Mouse (Mus musculus): ENCODE measurements around the gene Hoxb3.

The Hoxb3 gene

DNA sequence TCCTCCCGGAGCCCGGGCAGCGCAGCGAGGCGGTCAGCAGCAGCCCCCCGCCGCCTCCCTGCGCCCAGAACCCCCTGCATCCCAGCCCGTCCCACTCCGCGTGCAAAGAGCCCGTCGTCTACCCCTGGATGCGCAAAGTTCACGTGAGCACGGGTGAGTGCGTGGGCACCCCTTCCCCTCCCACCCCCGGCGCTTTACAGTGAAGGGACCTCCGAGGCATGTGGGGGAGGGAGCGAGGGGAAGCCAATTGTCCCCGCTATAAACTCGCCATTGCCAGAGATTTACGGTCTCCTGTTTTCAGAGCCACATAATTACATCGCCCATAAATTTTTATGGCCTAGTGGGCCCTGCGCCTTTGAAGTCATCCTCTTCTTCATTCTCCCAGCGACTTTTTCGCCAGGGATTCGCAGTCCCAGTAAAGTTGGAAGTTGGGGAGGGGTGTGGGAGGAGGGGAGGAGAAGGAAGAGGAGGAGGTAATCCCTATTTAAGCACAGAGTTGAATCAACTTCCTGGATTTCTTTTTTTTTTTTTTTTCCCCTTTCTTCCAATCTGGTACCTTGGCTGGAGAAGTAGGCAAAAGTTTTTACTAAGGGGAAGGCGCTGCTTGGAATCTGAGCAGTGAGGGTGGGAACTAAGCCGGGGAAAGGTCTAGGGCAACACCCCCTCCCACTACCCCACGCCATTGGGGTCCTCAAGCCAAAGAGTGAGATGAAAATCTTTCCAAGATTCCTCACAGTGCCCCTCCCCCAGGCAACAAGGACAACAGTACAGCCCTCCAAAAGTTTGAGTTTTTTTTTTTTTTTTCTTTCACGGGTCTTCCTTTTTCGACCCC is 3.8 kb upstream of the Hoxb3 start:
- no peak for DNase-seq

DNA sequence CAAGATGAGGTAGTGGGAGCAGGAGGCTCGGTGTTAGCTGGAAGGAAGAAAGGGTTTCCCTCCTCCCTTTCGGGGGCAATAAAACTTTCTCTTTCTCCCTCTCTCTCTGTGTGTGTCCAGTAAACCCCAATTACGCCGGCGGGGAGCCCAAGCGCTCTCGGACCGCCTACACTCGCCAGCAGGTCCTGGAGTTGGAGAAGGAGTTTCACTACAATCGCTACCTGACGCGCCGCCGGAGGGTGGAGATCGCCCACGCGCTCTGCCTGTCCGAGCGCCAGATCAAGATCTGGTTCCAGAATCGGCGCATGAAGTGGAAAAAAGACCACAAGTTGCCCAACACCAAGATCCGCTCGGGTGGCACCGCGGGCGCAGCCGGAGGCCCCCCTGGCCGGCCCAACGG is 3.2 kb upstream of the Hoxb3 start:
- no peak for DNase-seq

GRCm38 (mm10) chr11:96320688-96321087 is 2.4 kb upstream of the Hoxb3 start:
- no peak for DNase-seq

DNA sequence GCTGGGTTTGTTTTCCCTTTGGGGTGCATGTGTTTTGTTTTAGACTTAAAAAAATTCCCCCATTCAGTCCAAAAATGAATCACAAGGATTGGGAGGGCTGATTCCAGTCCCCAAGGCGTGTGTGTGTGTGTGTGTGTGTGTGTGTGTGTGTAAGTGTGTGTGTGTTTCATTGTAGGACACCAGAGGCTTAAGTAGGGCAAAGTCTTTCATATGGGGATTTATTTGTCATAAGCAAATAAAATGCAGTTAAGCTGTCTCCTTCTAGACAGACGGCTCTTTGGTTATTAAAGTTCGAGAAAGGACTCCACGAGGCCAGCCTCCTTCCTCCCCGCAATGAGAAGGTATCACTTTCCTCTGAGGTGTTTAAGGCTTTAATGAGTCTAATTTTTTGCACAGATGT is 1.3 kb upstream of the Hoxb3 start:
- no peak for DNase-seq

GRCm38 (mm10) chr11:96322738-96323137 is 388 bp upstream of the Hoxb3 start:
- DNase-seq: no peak

DNA sequence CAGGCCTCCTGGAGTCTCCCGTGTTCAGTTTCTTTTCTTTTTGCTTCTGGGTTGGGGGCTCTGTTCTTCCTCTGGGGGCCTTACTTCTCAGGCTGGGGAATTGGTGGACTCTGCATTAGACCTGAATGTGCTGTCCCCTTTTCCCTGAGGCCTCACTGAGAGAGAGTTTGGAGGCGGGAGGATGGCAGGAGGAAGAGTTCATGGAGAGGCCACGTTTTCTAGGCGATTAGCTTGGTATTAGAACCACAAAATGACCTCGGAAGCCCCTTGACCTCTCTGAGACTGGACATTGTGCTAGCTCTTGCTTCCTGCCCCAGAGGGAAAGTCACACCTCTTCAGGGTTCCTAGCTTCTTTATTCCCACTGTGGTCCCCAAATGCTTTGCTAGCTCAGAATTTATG is 999 bp downstream of the Hoxb3 start:
- DNase-seq: no peak

DNA sequence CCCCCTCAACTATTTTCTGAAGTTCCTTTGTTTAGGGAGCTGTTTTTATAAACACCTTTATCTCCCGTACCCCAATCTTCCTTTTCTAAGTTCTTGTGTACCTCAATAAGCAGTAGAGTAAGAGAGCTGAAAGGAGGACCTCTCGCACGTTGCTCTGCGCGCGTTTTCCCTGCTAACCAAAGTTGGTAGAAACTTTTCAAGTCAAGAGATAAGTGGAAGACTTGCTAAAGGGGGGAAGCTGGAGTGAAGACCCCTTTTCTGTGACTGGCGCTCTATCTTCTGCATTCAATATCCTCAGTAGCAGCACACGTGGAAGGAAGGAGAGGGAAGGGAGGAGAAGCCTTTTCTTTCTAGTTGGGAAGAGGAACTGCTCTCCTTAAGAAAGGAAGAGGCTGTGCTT is 1.8 kb downstream of the Hoxb3 start:
- DNase-seq: no peak

- no peak for DNase-seq
Measured at GRCm38 (mm10) chr11:96325747-96326212, 2.7 kb downstream of the Hoxb3 start.

DNA sequence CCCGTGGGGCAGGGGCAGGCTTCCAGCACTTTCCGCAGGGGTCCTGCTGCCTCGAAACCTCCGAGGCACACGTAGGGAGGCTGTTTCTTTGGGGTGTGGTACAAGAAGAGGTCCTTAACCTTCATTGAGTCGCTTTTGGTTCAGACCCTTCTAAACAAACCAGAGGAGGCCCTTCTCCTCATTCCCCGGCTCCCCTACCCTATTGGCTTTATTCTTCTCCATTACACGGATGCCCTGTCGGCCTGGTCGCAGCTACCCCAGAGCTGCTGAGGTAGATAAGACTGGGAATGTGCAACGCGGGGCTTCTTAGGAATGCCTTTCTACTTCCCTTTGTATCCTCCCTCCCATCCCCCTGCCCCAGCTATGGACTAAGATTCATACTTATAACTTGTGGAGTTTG is 3.6 kb downstream of the Hoxb3 start:
- DNase-seq: no peak

DNA sequence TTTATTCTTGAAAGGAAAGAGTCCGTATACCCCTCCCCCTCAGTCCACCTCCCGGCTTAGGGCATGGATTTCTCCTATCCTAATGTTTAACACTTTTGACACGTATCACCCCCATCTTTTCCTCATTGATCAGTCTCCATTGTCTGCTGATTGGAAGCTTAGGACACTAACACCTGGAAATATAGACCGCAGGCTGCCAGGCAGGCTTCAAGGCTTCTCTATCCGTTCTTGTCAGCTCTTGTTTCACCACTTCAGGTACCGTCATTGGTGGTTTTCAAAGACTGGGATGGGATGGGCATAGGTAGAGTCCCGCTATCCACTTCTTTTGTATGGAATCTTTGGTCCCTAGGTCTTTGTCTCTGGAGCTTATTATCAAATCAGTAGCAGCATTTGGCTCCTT is 4.0 kb downstream of the Hoxb3 start:
- DNase-seq: no peak

DNA sequence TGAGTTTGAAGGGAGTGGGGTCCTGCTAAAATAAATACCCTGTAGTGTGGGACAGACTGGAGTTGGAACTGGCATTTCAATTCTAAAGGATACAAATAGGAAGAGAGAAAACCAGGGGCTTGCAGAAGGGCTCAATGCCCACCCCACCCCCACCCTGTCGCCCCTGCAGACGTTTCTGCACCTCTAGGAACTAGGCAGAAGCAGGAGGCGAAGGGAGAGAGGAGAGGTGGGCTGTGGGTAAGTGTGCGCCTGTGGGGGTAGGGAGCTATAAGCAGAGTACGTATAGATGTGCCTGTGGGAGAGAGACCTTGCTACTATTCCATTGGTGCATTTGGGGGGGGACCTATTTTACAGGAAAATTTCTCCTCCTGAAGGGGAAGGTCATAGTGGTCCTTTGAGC is 4.6 kb downstream of the Hoxb3 start:
- no peak for DNase-seq

DNA sequence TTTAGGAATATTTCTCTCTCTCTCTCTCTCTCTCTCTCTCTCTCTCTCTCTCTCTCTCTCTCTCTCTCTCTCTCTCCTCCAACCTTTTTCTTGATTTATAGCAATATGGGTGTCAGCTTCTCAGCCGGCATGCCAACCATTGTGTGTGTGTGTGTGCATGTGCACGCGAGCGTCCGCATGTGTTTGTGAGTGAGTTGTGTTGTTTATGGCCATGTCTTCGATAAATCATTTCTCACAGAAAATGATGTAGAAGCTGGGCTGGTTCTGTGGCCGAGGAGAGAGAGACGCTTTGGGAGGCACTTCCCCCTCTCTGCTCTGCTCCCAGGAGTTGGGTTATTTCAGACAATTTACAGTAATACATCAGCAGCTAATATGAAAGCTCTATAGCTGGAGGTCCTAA is 5.5 kb downstream of the Hoxb3 start:
- DNase-seq: no peak

- DNase-seq: no peak
Measured at GRCm38 (mm10) chr11:96332105-96332504, 9.0 kb downstream of the Hoxb3 start.

DNA sequence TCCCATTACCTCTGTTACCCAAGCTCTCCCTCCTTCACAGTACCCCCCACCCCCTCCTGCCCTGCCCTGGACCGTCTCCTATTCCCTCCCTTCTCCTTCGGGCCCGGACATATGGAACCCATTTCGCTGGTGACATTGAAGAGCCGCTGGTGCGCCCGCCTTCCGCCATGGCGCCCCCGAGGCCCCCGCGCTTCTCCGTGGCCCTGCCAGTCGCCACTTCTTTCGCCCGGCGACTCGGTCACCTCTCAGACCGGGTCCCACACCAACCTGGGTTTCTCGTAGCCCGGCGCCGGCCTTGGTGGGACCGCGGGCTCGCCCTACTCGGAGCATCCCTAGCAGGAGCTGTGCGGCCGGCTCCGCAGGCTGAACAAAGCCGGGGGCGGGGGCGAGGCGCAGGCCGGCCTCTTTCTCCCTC is 9.5 kb downstream of the Hoxb3 start:
- DNase-seq: no peak

DNA sequence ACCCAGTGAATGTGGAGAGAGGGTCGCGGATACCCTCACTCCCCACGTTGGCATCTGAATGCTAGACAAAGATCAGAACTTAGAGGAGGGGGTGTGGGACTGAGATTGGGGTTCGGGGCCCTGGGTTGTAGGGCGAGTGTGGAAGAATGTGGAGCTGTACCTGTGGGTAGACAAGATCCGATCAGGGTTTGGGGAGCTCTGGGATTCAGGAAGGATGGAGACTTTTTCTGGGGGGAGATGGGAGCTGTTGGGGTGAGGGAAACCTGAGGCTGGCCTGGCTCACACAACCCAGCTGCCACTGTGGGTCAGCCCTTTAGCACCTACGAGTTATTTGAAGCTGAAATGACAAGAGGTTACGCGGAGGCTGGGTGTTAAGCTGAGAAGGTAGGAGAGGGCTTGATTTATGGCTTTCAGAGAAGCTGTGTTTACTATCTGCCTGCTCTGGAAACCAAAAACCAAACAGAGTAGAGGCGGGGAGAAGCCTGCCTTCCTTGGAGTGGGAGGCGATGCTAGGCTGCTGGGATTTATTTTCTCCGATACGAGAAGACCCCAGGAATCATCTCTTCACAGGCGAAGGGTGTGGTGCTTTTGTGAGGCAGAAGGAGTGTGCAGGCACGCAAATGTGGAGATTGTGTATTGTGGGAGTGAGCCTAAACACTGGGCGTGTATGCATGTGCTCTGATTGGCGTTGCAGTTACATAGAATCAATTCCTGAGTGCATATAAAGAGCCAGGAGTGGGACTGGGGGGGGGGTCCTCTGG is 10.3 kb downstream of the Hoxb3 start:
- DNase-seq: no peak

DNA sequence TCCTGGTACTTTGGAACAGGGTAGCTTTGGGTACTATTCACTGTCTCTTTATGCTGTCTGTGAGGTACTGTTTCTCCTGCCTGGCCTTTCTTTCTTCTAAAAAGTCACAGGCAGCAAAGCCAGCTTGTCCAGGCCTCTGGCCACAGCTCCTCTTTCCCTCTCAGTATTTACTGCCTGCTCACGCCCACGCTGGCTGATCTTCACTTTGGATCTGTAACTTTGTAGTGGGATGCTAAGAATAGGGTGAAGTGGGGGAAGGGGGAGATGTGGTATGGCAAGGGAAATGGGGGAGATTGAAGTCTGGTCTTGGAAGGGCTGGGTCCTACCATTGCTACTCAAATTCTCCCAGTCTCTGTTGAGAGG is 10.9 kb downstream of the Hoxb3 start:
- no peak for DNase-seq

- DNase-seq: no peak
Measured at GRCm38 (mm10) chr11:96334998-96335397, 11.9 kb downstream of the Hoxb3 start.

- no peak for DNase-seq
Measured at GRCm38 (mm10) chr11:96336597-96336996, 13.5 kb downstream of the Hoxb3 start.

GRCm38 (mm10) chr11:96337026-96337425 is 13.9 kb downstream of the Hoxb3 start:
- no peak for DNase-seq

DNA sequence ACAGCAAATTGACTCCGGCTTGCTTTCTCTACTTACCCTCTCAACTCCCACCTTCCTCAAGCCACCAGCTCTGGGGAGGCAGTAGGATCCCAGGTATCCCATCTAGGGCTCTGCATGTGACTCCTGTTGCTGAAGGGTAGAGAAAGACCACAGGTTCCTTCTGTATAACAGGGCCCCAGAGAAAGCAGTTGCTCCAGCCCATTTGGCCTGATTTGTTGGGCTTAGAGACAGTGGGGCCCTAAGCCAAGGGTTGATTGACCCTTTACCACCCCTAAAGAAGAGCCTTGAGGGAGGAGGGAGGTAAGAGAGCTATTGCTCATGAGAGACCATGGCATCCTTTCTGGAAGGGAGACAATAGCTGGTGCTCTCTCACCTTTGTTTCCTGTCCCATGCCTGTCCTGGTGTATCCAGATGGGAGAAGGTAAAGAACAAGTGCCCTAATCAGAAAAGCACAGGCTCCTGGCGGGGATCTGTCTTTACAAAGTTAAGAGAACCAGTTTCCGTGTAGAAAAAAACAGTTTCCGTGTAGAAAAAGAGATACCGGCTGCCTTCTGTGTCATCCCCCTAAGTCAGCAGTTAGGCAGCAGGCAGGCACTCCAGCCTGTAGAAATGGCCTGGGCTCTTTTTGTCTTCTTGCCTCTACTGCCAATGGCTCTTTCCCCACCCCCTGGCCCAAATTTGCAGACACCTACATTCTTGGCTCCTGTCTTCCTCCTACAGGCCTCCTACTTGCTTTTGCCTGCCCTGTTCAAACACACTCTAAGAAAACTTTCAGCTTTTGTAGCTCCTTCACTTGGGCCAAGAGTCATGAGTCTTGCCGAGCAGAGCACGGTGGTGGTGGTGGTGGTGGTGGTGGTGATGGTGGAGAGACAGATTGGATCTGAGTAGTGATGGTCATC is 16.1 kb downstream of the Hoxb3 start:
- no peak for DNase-seq

GRCm38 (mm10) chr11:96340698-96341365 is 17.7 kb downstream of the Hoxb3 start:
- DNase-seq: no peak

GRCm38 (mm10) chr11:96341701-96342575 is 18.8 kb downstream of the Hoxb3 start:
- no peak for DNase-seq

Data from right cerebral cortex, postnatal 25 days (tissue).